Mouse (Mus musculus): ENCODE results near the gene Capn10.

DNA sequence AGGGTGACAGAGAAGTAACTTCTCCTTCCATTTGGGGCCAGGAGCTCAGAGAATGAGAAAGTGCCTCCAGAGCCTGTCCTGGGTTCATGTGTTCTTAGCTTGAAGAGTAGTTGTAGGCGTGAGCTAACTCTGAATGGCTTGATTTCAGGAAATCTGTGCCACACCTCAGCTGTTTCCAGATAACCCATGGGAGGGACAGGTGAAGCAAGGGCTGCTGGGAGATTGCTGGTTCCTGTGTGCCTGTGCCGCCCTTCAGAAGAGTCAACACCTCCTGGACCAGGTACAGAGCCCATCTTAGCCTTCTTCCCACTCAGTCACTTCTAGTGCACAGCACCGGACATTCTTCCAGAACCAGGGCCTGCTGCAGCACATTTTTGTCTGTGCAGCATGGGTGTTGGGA is 3.6 kb downstream of the Capn10 start:
- no peak for TF ChIP-seq POLR2A (IDR thresholded peaks at IDR 0.05; ENCODE audit: insufficient read depth, low read depth, low read length)
- TF ChIP-seq CTCF (IDR thresholded peaks at IDR 0.05) = no peak
